ENCODE assay signal across 10 mouse cellular contexts in genomic region chr13:73345102-73345890, GRCm38 (mm10). TPM values are rescaled to one million over a fixed set of nuclear protein-coding genes. Genes with fewer than 3 reads are reported as not detected.
DNase-seq lines count a peak whose midpoint lies in the region; ATAC-seq and TF ChIP-seq lines count a peak whose summit lies in the region.
"Had no signal": no experiment of that assay in that cellular context is flagged by ENCODE, and none has a peak within 500 bp of the region (broad histone marks: within the 10 kb centered on the region; RNA-seq: fewer than 3 reads in every experiment).

No protein-coding gene starts in this region.

- no peak overlapping the region for H3K9ac ChIP-seq in heart, embryonic 14.5 days (ENCODE audit: low read length)
- peak overlapping the region; percentile 73; the same call in 1 of the 2 replicates for H3K9ac ChIP-seq in ES-E14 (ENCODE audit: insufficient read depth, low read depth, low read length, poor library complexity, severe bottlenecking)
- H3K9ac ChIP-seq in midbrain, embryonic 15.5 days, result no peak overlapping the region
- H3K9ac ChIP-seq in kidney, embryonic 15.5 days, result no peak overlapping the region
- H3K9ac ChIP-seq: embryonic facial prominence, embryonic 15.5 days; liver, embryonic 15.5 days had no signal

- no peak for DNase-seq in heart, adult 8-10 months (ENCODE audit: low spot score)
- peak; percentile 43 for DNase-seq in 3T3-L1 (ENCODE audit: low read depth, low spot score)
- DNase-seq in ES-E14 (ENCODE audit: low read depth, low spot score), result peak; percentile 80
- no peak for DNase-seq in natural killer cell, adult 2 months (ENCODE audit: low spot score in 2 of 2)

- 68% methylated on average over 9 of the region's 9 CpGs for WGBS in heart, embryonic 14.5 days
- 80% methylated on average over 9 of the region's 9 CpGs for WGBS in midbrain, embryonic 15.5 days
- 79% methylated on average over 9 of the region's 9 CpGs for WGBS in kidney, embryonic 15.5 days

- H3K36me3 ChIP-seq in heart, embryonic 14.5 days (ENCODE audit: control insufficient read depth, insufficient read depth, low read length), result no peaks in the 10 kb centered on the region
- H3K36me3 ChIP-seq in ES-E14 (ENCODE audit: control insufficient read depth, insufficient read depth, low read length, poor library complexity, severe bottlenecking), result peaks cover 6% of the 10 kb centered on the region; the same call in 1 of the 2 replicates
- no peaks in the 10 kb centered on the region for H3K36me3 ChIP-seq in midbrain, embryonic 15.5 days (replicated peaks)
- no peaks in the 10 kb centered on the region for H3K36me3 ChIP-seq in kidney, embryonic 15.5 days
- H3K36me3 ChIP-seq: embryonic facial prominence, embryonic 15.5 days; liver, embryonic 15.5 days had no signal

- in situ Hi-C loops in ES-E14 (cut with MboI; ENCODE audit: low sequenced_read_pairs in 2 of 2, unreplicated experiment in 2 of 2), result no loop called here

- peak overlapping the region in 1 of 2 experiments; percentile 56; a peak in 1 of 4 replicates for H3K27ac ChIP-seq in heart, embryonic 14.5 days (replicated peaks in 1 of 2; ENCODE audit: control insufficient read depth in 1 of 2, insufficient read depth in 1 of 2, low read depth in 2 of 2, low read length in 2 of 2)
- peak overlapping the region; percentile 79; the same call in 1 of the 2 replicates for H3K27ac ChIP-seq in ES-E14 (ENCODE audit: insufficient read depth, low read depth, low read length, poor library complexity, severe bottlenecking)
- no peak overlapping the region for H3K27ac ChIP-seq in midbrain, embryonic 15.5 days
- H3K27ac ChIP-seq in kidney, embryonic 15.5 days, result no peak overlapping the region
- H3K27ac ChIP-seq: embryonic facial prominence, embryonic 15.5 days; liver, embryonic 15.5 days had no signal

- peak overlapping the region in 1 of 2 experiments; percentile 16; a peak in 2 of 4 replicates for H3K4me3 ChIP-seq in heart, embryonic 14.5 days (ENCODE audit: control insufficient read depth in 1 of 2, insufficient read depth in 1 of 2, low read depth in 1 of 2, low read length in 2 of 2)
- H3K4me3 ChIP-seq in ES-E14 (ENCODE audit: insufficient read depth in 1 of 2, low read depth in 1 of 2, low read length in 2 of 2, poor library complexity in 1 of 2, severe bottlenecking in 1 of 2), result peak overlapping the region; percentile 43 to 68
- H3K4me3 ChIP-seq in midbrain, embryonic 15.5 days, result no peak overlapping the region
- H3K4me3 ChIP-seq in kidney, embryonic 15.5 days (replicated peaks), result no peak overlapping the region
- H3K4me3 ChIP-seq: embryonic facial prominence, embryonic 15.5 days; liver, embryonic 15.5 days had no signal

- no peaks in the 10 kb centered on the region for H3K27me3 ChIP-seq in heart, embryonic 14.5 days (ENCODE audit: control insufficient read depth, insufficient read depth, low read length)
- no peaks in the 10 kb centered on the region for H3K27me3 ChIP-seq in midbrain, embryonic 15.5 days (replicated peaks)
- H3K27me3 ChIP-seq in kidney, embryonic 15.5 days, result peaks cover 9% of the 10 kb centered on the region
- H3K27me3 ChIP-seq: embryonic facial prominence, embryonic 15.5 days; liver, embryonic 15.5 days had no signal

- H3K9me3 ChIP-seq in heart, embryonic 14.5 days (ENCODE audit: control insufficient read depth, low read length), result no peaks in the 10 kb centered on the region
- no peaks in the 10 kb centered on the region for H3K9me3 ChIP-seq in ES-E14 (ENCODE audit: control insufficient read depth, insufficient read depth, low read depth, low read length)
- no peaks in the 10 kb centered on the region for H3K9me3 ChIP-seq in midbrain, embryonic 15.5 days
- H3K9me3 ChIP-seq in kidney, embryonic 15.5 days (replicated peaks), result no peaks in the 10 kb centered on the region
- H3K9me3 ChIP-seq: embryonic facial prominence, embryonic 15.5 days; liver, embryonic 15.5 days had no signal

- peak overlapping the region; percentile 55 for H3K4me2 ChIP-seq in heart, embryonic 14.5 days (ENCODE audit: low read length)
- H3K4me2 ChIP-seq in midbrain, embryonic 15.5 days, result no peak overlapping the region
- H3K4me2 ChIP-seq in kidney, embryonic 15.5 days, result no peak overlapping the region
- H3K4me2 ChIP-seq: embryonic facial prominence, embryonic 15.5 days; liver, embryonic 15.5 days had no signal

- peaks cover 6 to 13% of the 10 kb centered on the region in 2 experiments for H3K4me1 ChIP-seq in heart, embryonic 14.5 days (ENCODE audit: control insufficient read depth in 2 of 2, insufficient read depth in 2 of 2, low read length in 2 of 2)
- peaks cover 2 to 3% of the 10 kb centered on the region in 2 experiments; a peak in 3 of 4 replicates for H3K4me1 ChIP-seq in ES-E14 (ENCODE audit: control insufficient read depth in 2 of 2, insufficient read depth in 2 of 2, low read length in 2 of 2, poor library complexity in 1 of 2)
- no peaks in the 10 kb centered on the region for H3K4me1 ChIP-seq in midbrain, embryonic 15.5 days
- 0 out of 2 replicates have a peak, but pooled peaks cover 3% of the 10 kb centered on the region for H3K4me1 ChIP-seq in kidney, embryonic 15.5 days
- H3K4me1 ChIP-seq: embryonic facial prominence, embryonic 15.5 days; liver, embryonic 15.5 days had no signal

- ATAC-seq in heart, embryonic 14.5 days (ENCODE audit: insufficient number of reproducible peaks, insufficient read depth, low FRiP score, low read depth), result no peak
- peak; percentile 78 for ATAC-seq in granulocyte monocyte progenitor cell, adult 5-6 weeks (replicated peaks; ENCODE audit: poor library complexity, severe bottlenecking)
- no peak for ATAC-seq in midbrain, embryonic 15.5 days (replicated peaks)
- ATAC-seq in kidney, embryonic 15.5 days (replicated peaks; ENCODE audit: low FRiP score), result no peak

TF ChIP-seq in ES-E14, 5 proteins besides CTCF, POLR2A, EP300 and RAD21:
- TF ChIP-seq HCFC1 (IDR thresholded peaks at IDR 0.05; ENCODE audit: borderline replicate concordance, insufficient read depth, low read length), result 0 out of 2 replicates have a peak, but pooled peaks have one; percentile 24
- TF ChIP-seq CHD2 (IDR thresholded peaks at IDR 0.05; ENCODE audit: low read depth, low read length), result 0 out of 2 replicates have a peak, but pooled peaks have one; percentile 51
- no peak for TF ChIP-seq ZNF384 (IDR thresholded peaks at IDR 0.05; ENCODE audit: low read depth, low read length)
- TF ChIP-seq MAFK (IDR thresholded peaks at IDR 0.05; ENCODE audit: insufficient read depth, low read depth, low read length), result no peak
- peak; percentile 88 for TF ChIP-seq ZC3H11A (IDR thresholded peaks at IDR 0.05; ENCODE audit: borderline replicate concordance, low read depth, low read length)

RNA-seq across cellular contexts. Expression of gene Ndufs6, which starts 17.0 kb away (rescaled TPM):
- polyA plus RNA-seq in heart, embryonic 14.5 days (2014; fragmentation: Nextera tagmentation; extraction: Ambion mirVana), result 792 and 837 TPM in 2 replicates
- total RNA-seq in heart, adult 8-10 months (2022), result 1,000 to 10,000 TPM; 1,175 to 1,391 (median 1,278) TPM
- total RNA-seq in ES-E14 (2012; rRNA removed), result 203 and 214 TPM in 2 replicates
- 207 and 242 TPM in 2 replicates for total RNA-seq in granulocyte monocyte progenitor cell, adult 5-6 weeks (2014; fragmentation: Nextera tagmentation)
- total RNA-seq in granulocyte monocyte progenitor cell, adult 5-6 weeks (2017), result 98.5 and 102 TPM in 2 replicates
- polyA plus RNA-seq in midbrain, embryonic 15.5 days (2015; fragmentation: Nextera tagmentation; extraction: Ambion mirVana), result 390 and 410 TPM in 2 replicates
- 382 and 385 TPM in 2 replicates for polyA plus RNA-seq in kidney, embryonic 15.5 days (2015; fragmentation: Nextera tagmentation; extraction: Ambion mirVana)

RNA-seq across cellular contexts. Expression of gene Mrpl36, which starts 17.0 kb away (rescaled TPM):
- polyA plus RNA-seq in heart, embryonic 14.5 days (2014; fragmentation: Nextera tagmentation; extraction: Ambion mirVana), result 173 and 176 TPM in 2 replicates
- total RNA-seq in heart, adult 8-10 months (2022), result 10 to 100 TPM; 55.1 to 69.7 (median 59.7) TPM
- 95.7 and 96.1 TPM in 2 replicates for total RNA-seq in ES-E14 (2012; rRNA removed)
- total RNA-seq in granulocyte monocyte progenitor cell, adult 5-6 weeks (2014; fragmentation: Nextera tagmentation), result 97.8 and 116 TPM in 2 replicates
- total RNA-seq in granulocyte monocyte progenitor cell, adult 5-6 weeks (2017), result 37.9 and 66.9 TPM in 2 replicates
- polyA plus RNA-seq in midbrain, embryonic 15.5 days (2015; fragmentation: Nextera tagmentation; extraction: Ambion mirVana), result 74.3 and 78.9 TPM in 2 replicates
- polyA plus RNA-seq in kidney, embryonic 15.5 days (2015; fragmentation: Nextera tagmentation; extraction: Ambion mirVana), result 110 and 117 TPM in 2 replicates

Comparison
In these comparisons a context has a peak if more than half of its experiments do, and no peak if none do; other contexts are left out.
1. H3K4me3 ChIP-seq: peak in ES-E14 (2 of 2); none in midbrain, embryonic 15.5 days (single experiment) and kidney, embryonic 15.5 days (single experiment).
2. DNase-seq: peak in 3T3-L1 (single experiment) and ES-E14 (single experiment); none in heart, adult 8-10 months (single experiment) and natural killer cell, adult 2 months (0 of 2).